Mouse (Mus musculus): Measurements from ENCODE around the gene Rnf123. TPM values are rescaled to one million over a fixed set of nuclear protein-coding genes. Genes with fewer than 3 reads are reported as not detected.
"Not testable (repeated sequence)": the region's sequence is repeated elsewhere in the genome, so short reads cannot be mapped to it uniquely, and the experiment has no call there.

Rnf123 gene
- polyA plus RNA-seq, 1 experiment from 2014 or later = 38.2 TPM

GRCm38 (mm10) chr9:108017127-108017526, 66.0 kb downstream of the Rnf123 start:
- Histone ChIP-seq H3K27me3 (no peaks in the 10 kb centered on the region), H3K27ac (no peak overlapping the region), H3K9me3 (no peaks in the 10 kb centered on the region), H3K4me1 (no peaks in the 10 kb centered on the region), H3K4me3 (no peak overlapping the region), H3K36me3 (peaks cover 21% of the 10 kb centered on the region), H3K4me2 (replicated peaks) (no peak overlapping the region), H3K9ac (no peak overlapping the region)
- ATAC-seq (ENCODE audit: insufficient number of reproducible peaks, insufficient read depth, low FRiP score, low TSS enrichment) = no peak
- 80% methylated on average over 3 of the region's 3 CpGs for WGBS

DNA sequence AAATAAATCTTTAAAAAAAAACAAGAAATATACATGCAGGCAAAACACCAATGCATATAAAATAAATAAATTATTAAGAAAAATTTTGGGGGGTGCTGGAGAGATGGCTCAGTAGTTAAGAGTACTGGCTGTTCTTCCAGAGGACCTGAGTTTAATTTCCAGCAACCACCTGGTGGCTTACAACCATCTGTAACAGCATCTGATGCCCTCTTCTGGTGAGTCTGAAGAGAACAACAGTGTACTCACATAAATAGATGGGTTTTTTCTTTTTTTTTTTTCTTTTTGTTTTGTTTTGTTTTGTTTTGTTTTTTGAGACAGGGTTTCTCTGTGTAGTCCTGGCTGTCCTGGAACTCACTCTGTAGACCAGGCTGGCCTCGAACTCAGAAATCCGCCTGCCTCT, 69.6 kb downstream of the Rnf123 start:
- H3K27me3 ChIP-seq; ATAC-seq (ENCODE audit: insufficient number of reproducible peaks, insufficient read depth, low FRiP score, low TSS enrichment); H3K9ac ChIP-seq; H3K27ac ChIP-seq; H3K9me3 ChIP-seq; H3K4me2 ChIP-seq (replicated peaks); H3K4me3 ChIP-seq; H3K4me1 ChIP-seq: not testable (repeated sequence)
- WGBS = 93% methylated on average over 2 of the region's 2 CpGs
- peaks cover 21% of the 10 kb centered on the region for H3K36me3 ChIP-seq

DNA sequence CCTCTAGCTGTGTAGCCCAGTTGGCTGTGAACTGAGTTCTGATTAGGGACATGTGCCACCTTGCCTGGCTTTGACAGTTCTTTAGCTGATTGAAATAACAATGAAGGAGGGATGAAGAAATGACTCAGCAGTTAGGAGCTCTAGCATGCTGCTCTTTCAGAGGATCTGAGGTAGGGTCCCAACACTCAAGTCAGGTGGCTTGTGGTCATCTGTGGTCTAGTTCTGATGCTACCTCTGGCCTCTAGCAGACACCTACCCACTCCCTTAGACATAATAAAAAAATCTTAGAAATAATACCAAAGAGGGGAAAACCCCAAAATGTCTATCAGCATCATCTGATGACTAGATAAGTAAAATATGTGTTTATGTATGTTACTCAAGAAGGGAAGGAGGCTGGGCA, 72.8 kb downstream of the Rnf123 start:
- no peaks in the 10 kb centered on the region for H3K4me1 ChIP-seq
- ATAC-seq (ENCODE audit: insufficient number of reproducible peaks, insufficient read depth, low FRiP score, low TSS enrichment) = no peak
- H3K27ac ChIP-seq = no peak overlapping the region
- no peak overlapping the region for H3K9ac ChIP-seq
- no peak overlapping the region for H3K4me3 ChIP-seq
- H3K27me3 ChIP-seq = no peaks in the 10 kb centered on the region
- H3K9me3 ChIP-seq = no peaks in the 10 kb centered on the region
- no peak overlapping the region for H3K4me2 ChIP-seq (replicated peaks)
- H3K36me3 ChIP-seq = peaks cover 10% of the 10 kb centered on the region

DNA sequence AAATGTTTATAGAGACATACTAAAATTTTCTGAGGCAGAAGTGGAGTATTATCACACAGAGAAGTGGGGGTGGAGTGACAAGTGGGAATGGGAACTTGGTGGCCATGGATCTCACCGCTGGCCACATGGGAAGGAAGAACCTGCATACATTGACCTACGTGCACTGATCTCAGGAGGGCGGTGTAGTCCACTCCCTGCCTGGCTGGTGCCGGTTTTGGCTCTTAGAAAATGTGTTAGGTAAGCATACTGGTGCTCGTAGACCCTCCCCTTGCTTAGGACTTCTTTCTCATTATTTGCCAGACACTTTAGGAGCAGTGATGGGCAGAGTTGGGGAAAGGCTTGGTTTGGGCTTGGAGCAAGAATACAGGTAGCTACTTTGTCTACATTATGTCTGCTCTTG, 75.1 kb downstream of the Rnf123 start:
- H3K4me3 ChIP-seq = no peak overlapping the region
- ATAC-seq (ENCODE audit: insufficient number of reproducible peaks, insufficient read depth, low FRiP score, low TSS enrichment) = no peak
- H3K27ac ChIP-seq = no peak overlapping the region
- 88% methylated on average over 5 of the region's 5 CpGs for WGBS
- H3K9ac ChIP-seq = no peak overlapping the region
- H3K4me2 ChIP-seq (replicated peaks) = no peak overlapping the region
- H3K27me3 ChIP-seq = no peaks in the 10 kb centered on the region
- H3K9me3 ChIP-seq = no peaks in the 10 kb centered on the region
- H3K36me3 ChIP-seq = peaks cover 7% of the 10 kb centered on the region
- H3K4me1 ChIP-seq = peaks cover 18% of the 10 kb centered on the region

- H3K4me2 ChIP-seq (replicated peaks) = peak overlapping the region; percentile 84
- 10% methylated on average over 8 of the region's 8 CpGs for WGBS
- H3K27me3 ChIP-seq = no peaks in the 10 kb centered on the region
- H3K36me3 ChIP-seq = no peaks in the 10 kb centered on the region
- no peaks in the 10 kb centered on the region for H3K9me3 ChIP-seq
- H3K4me3 ChIP-seq = peak overlapping the region; percentile 82
- H3K4me1 ChIP-seq = peaks cover 20% of the 10 kb centered on the region
- peak overlapping the region; percentile 90 for H3K9ac ChIP-seq
- no peak for ATAC-seq (ENCODE audit: insufficient number of reproducible peaks, insufficient read depth, low FRiP score, low TSS enrichment)
- H3K27ac ChIP-seq = peak overlapping the region; percentile 94
These were observed 79.6 kb downstream of the Rnf123 start for GRCm38 (mm10) chr9:108003531-108003890.

GRCm38 (mm10) chr9:108002778-108003530, 80.2 kb downstream of the Rnf123 start:
- ATAC-seq (ENCODE audit: insufficient number of reproducible peaks, insufficient read depth, low FRiP score, low TSS enrichment) = peak; percentile 45
- Histone ChIP-seq H3K4me2 (replicated peaks) (peak overlapping the region; percentile 84), H3K27ac (peak overlapping the region; percentile 94), H3K27me3 (no peaks in the 10 kb centered on the region), H3K36me3 (no peaks in the 10 kb centered on the region), H3K4me3 (peak overlapping the region; percentile 82), H3K9ac (peak overlapping the region; percentile 90), H3K9me3 (no peaks in the 10 kb centered on the region), H3K4me1 (peaks cover 20% of the 10 kb centered on the region)
- under 1% methylated on average over 50 of the region's 50 CpGs for WGBS

GRCm38 (mm10) chr9:108001922-108002770, 81.0 kb downstream of the Rnf123 start, which contains the start of gene Ip6k1:
Gene Ip6k1 (plus strand): TSS chr9:108002501.
- H3K27me3 ChIP-seq = no peaks in the 10 kb centered on the region
- peak within 1 kb of the TSS; percentile 82 for H3K4me3 ChIP-seq
- WGBS = under 1% methylated on average over 51 of the region's 51 CpGs
- H3K9me3 ChIP-seq = no peaks in the 10 kb centered on the region
- H3K27ac ChIP-seq = peak within 1 kb of the TSS; percentile 94
- H3K36me3 ChIP-seq = no peaks in the 10 kb centered on the region
- ATAC-seq (ENCODE audit: insufficient number of reproducible peaks, insufficient read depth, low FRiP score, low TSS enrichment) = peak; percentile 98
- peak within 1 kb of the TSS; percentile 90 for H3K9ac ChIP-seq
- peaks cover 20% of the 10 kb centered on the region for H3K4me1 ChIP-seq
- H3K4me2 ChIP-seq (replicated peaks) = peak within 1 kb of the TSS; percentile 84

Small RNAs within 50 kb of the gene (microRNA-seq; reads per million reads assigned to microRNA genes)
- not detected for gene Gm47303
- gene Mir7088 = not detected

Other genes with a start within 250 kb of the Rnf123 start
- gene Rbm6, start 210.1 kb downstream of the Rnf123 start, polyA plus RNA-seq (2016; fragmentation: Nextera tagmentation; extraction: Ambion mirVana) = 103 and 110 TPM in 2 replicates
- 11.3 and 14.1 TPM in 2 replicates for gene Mon1a, start 195.2 kb downstream of the Rnf123 start, polyA plus RNA-seq (2016; fragmentation: Nextera tagmentation; extraction: Ambion mirVana)
- 2.8 and 3.6 TPM in 2 replicates for gene Mst1r, start 176.5 kb downstream of the Rnf123 start, polyA plus RNA-seq (2016; fragmentation: Nextera tagmentation; extraction: Ambion mirVana)
- not detected in 2 replicates for gene Actl11, start 154.9 kb downstream of the Rnf123 start, polyA plus RNA-seq (2016; fragmentation: Nextera tagmentation; extraction: Ambion mirVana)
- 7.0 and 7.5 TPM in 2 replicates for gene Camkv, start 147.7 kb downstream of the Rnf123 start, polyA plus RNA-seq (2016; fragmentation: Nextera tagmentation; extraction: Ambion mirVana)
- 29.4 and 29.6 TPM in 2 replicates for gene Traip, start 133.2 kb downstream of the Rnf123 start, polyA plus RNA-seq (2016; fragmentation: Nextera tagmentation; extraction: Ambion mirVana)
- 24.6 and 25.0 TPM in 2 replicates for gene Uba7, start 107.8 kb downstream of the Rnf123 start, polyA plus RNA-seq (2016; fragmentation: Nextera tagmentation; extraction: Ambion mirVana)
- gene Gm20661, start 100.3 kb downstream of the Rnf123 start, polyA plus RNA-seq (2016; fragmentation: Nextera tagmentation; extraction: Ambion mirVana) = 8.8 and 11.0 TPM in 2 replicates
- gene Inka1, start 97.5 kb downstream of the Rnf123 start, polyA plus RNA-seq (2016; fragmentation: Nextera tagmentation; extraction: Ambion mirVana) = 97.0 and 98.9 TPM in 2 replicates
- gene Cdhr4, start 90.8 kb downstream of the Rnf123 start, polyA plus RNA-seq (2016; fragmentation: Nextera tagmentation; extraction: Ambion mirVana) = 14.6 and 16.2 TPM in 2 replicates
- 0.51 and 0.85 TPM in 2 replicates for gene Gm20662, start 87.0 kb downstream of the Rnf123 start, polyA plus RNA-seq (2016; fragmentation: Nextera tagmentation; extraction: Ambion mirVana)
- 82.2 and 85.6 TPM in 2 replicates for gene Ip6k1, start 80.8 kb downstream of the Rnf123 start, polyA plus RNA-seq (2016; fragmentation: Nextera tagmentation; extraction: Ambion mirVana)
- gene Gmppb, start 34.1 kb downstream of the Rnf123 start, polyA plus RNA-seq (2016; fragmentation: Nextera tagmentation; extraction: Ambion mirVana) = 25.1 and 28.8 TPM in 2 replicates
- 3.1 and 4.2 TPM in 2 replicates for gene Amigo3, start 30.2 kb downstream of the Rnf123 start, polyA plus RNA-seq (2016; fragmentation: Nextera tagmentation; extraction: Ambion mirVana)
- 0.29 and 0.31 TPM in 2 replicates for gene Mst1, start 2.9 kb downstream of the Rnf123 start, polyA plus RNA-seq (2016; fragmentation: Nextera tagmentation; extraction: Ambion mirVana)
- 54.7 and 55.0 TPM in 2 replicates for gene Apeh, start 11.3 kb upstream of the Rnf123 start, polyA plus RNA-seq (2016; fragmentation: Nextera tagmentation; extraction: Ambion mirVana)
- gene Bsn, start 107.0 kb upstream of the Rnf123 start, polyA plus RNA-seq (2016; fragmentation: Nextera tagmentation; extraction: Ambion mirVana) = 1.1 and 1.5 TPM in 2 replicates
- 52.4 and 53.7 TPM in 2 replicates for gene Dag1, start 180.6 kb upstream of the Rnf123 start, polyA plus RNA-seq (2016; fragmentation: Nextera tagmentation; extraction: Ambion mirVana)
- gene Nicn1, start 207.1 kb upstream of the Rnf123 start, polyA plus RNA-seq (2016; fragmentation: Nextera tagmentation; extraction: Ambion mirVana) = 53.0 and 54.9 TPM in 2 replicates
- gene Amt, start 213.5 kb upstream of the Rnf123 start, polyA plus RNA-seq (2016; fragmentation: Nextera tagmentation; extraction: Ambion mirVana) = 17.4 and 17.5 TPM in 2 replicates
- 380 and 391 TPM in 2 replicates for gene Rhoa, start 222.8 kb upstream of the Rnf123 start, polyA plus RNA-seq (2016; fragmentation: Nextera tagmentation; extraction: Ambion mirVana)
- gene Tcta, start 222.8 kb upstream of the Rnf123 start, polyA plus RNA-seq (2016; fragmentation: Nextera tagmentation; extraction: Ambion mirVana) = 28.1 and 28.7 TPM in 2 replicates

Measured in embryonic facial prominence, embryonic 12.5 days (tissue).